Mouse (Mus musculus) heart, embryonic 10.5 days (tissue): ENCODE results near the gene Anp32b. TPM values are rescaled to one million over a fixed set of nuclear protein-coding genes. Genes with fewer than 3 reads are reported as not detected.

Source experiments
- DNase-seq: peaks from one replicate; pipeline ENCODE4 v3.0.0-alpha.2; 2017; ENCODE audit warnings: low spot score
- H3K27ac ChIP-seq: fragments of 300-500 bp; sonication (generic); 2 replicates; pipeline ENCODE4 v1.5.1; 2016; ENCODE audit warnings: mild to moderate bottlenecking
- H3K27me3 ChIP-seq: fragments of 300-500 bp; sonication (generic); 2 replicates; pipeline ENCODE4 v1.6.1; 2016; ENCODE audit warnings: mild to moderate bottlenecking; ENCODE audit not compliant: poor library complexity, insufficient read depth, severe bottlenecking
- H3K36me3 ChIP-seq: fragments of 300-500 bp; sonication (generic); 2 replicates; pipeline ENCODE4 v1.6.1; 2016; ENCODE audit warnings: mild to moderate bottlenecking, moderate library complexity
- H3K4me1 ChIP-seq: fragments of 300-500 bp; sonication (generic); 2 replicates; pipeline ENCODE4 v1.6.1; 2016; ENCODE audit warnings: mild to moderate bottlenecking
- H3K4me3 ChIP-seq: fragments of 300-500 bp; sonication (generic); 2 replicates; pipeline ENCODE4 v1.5.1; 2016; ENCODE audit warnings: mild to moderate bottlenecking, moderate library complexity
- H3K9me3 ChIP-seq: fragments of 300-500 bp; sonication (generic); 2 replicates; pipeline ENCODE4 v1.6.1; 2016; ENCODE audit warnings: mild to moderate bottlenecking, moderate library complexity
- WGBS: fragments of 180-500 bp; shearing (Covaris S2); methylation state at CpG from one replicate; pipeline ENCODE4 v1.1.7; 2016; 5-methylcytosine and 5-hydroxymethylcytosine counted together
- polyA plus RNA-seq: library from polyadenylated mRNA; unstranded; fragments of >200 nt; fragmentation: Nextera tagmentation; extraction: Ambion mirVana; gene quantifications from 2 replicates; pipeline ENCODE4 v1.2.1, GENCODE M21; 2016

Gene Anp32b
- polyA plus RNA-seq, 1 experiment from 2014 or later = 343 TPM

- no peak for DNase-seq
- H3K27ac ChIP-seq = no peak overlapping the region
Observed at GRCm38 (mm10) chr4:46498976-46499375, 48.3 kb downstream of the Anp32b start.

DNA sequence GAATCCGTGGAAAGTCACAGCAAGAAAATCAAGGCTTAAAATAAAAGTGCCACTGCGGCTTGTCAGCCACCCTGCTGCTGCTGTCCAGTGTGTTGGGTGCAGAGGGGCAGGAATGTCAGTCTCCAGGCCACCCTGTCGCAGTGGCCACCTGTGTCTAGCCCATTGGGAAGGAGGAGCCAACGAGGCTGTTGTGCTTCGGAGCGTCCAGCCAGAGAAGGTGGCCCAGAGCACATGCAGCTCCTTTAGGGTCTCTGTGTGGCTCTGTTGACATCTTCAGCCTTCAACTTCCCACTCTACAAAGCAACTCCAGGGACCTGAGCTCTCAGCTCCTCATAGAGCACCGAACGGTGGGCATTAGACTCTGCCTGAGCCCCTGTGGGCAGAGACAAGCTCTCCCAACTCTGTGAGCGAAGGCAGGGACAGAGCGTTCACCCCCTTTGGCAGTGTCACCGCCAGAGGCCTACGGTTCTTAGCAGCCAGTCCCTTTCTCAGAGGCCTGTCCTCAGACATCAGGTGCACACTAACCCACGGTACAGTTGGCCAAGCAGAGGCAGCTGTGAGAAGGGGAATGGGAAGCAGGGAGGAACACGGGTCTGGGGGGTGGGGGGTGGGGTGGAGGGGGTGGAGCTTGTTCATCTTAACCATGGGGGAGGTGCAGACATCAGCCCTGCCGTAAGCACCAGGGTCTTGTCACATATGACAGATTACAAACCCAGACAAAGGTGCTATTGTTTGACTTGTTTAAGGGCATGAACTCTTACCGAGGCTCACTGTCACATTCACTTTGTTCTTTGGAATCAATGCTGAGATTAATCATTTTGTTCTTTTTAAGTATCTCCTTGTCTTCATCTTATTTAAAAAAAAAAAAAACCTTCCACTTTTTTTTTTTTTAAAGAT lies 52.2 kb downstream of the Anp32b start:
- H3K4me1 ChIP-seq = peaks cover 23% of the 10 kb centered on the region
- peaks cover 27% of the 10 kb centered on the region for H3K27me3 ChIP-seq
- peaks cover 54% of the 10 kb centered on the region for H3K36me3 ChIP-seq
- 76% methylated on average over 16 of the region's 16 CpGs for WGBS
- no peak overlapping the region for H3K27ac ChIP-seq
- H3K4me3 ChIP-seq = no peak overlapping the region
- DNase-seq = no peak
- no peaks in the 10 kb centered on the region for H3K9me3 ChIP-seq

More at GRCm38 (mm10) chr4:46498976-46499375, 48.3 kb downstream of the Anp32b start:
- WGBS = 16% methylated on average over 4 of the region's 4 CpGs
- no peak overlapping the region for H3K4me3 ChIP-seq
- H3K9me3 ChIP-seq = no peaks in the 10 kb centered on the region
- peaks cover 12% of the 10 kb centered on the region; the same call in 1 of the 2 replicates for H3K4me1 ChIP-seq
- peaks cover 74% of the 10 kb centered on the region for H3K36me3 ChIP-seq
- no peaks in the 10 kb centered on the region for H3K27me3 ChIP-seq

DNA sequence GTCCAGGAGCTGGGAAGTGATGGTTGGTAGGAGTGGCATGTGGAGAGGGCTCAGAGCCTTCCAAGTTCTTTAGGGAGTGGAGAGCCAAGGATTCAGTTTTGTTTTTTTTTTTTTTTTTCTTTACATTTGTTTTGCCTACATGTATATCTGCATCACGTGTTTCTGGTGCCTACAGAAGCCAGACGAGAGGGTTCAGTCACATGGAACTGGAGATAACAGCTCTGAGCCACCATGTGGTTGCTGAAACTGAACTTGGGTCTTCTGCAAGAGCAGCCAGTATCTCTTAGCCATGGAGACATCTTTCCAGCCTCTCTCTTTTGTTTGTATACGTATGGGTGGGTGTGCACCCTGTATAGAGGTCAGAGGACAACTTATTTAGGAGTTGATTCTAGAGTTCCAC lies 53.2 kb downstream of the Anp32b start:
- no peak overlapping the region for H3K4me3 ChIP-seq
- peaks cover 27% of the 10 kb centered on the region for H3K27me3 ChIP-seq
- peaks cover 54% of the 10 kb centered on the region for H3K36me3 ChIP-seq
- H3K4me1 ChIP-seq = peaks cover 17% of the 10 kb centered on the region
- no peak overlapping the region for H3K27ac ChIP-seq
- DNase-seq = no peak
- 60% methylated on average over 3 of the region's 3 CpGs for WGBS
- H3K9me3 ChIP-seq = no peaks in the 10 kb centered on the region

DNA sequence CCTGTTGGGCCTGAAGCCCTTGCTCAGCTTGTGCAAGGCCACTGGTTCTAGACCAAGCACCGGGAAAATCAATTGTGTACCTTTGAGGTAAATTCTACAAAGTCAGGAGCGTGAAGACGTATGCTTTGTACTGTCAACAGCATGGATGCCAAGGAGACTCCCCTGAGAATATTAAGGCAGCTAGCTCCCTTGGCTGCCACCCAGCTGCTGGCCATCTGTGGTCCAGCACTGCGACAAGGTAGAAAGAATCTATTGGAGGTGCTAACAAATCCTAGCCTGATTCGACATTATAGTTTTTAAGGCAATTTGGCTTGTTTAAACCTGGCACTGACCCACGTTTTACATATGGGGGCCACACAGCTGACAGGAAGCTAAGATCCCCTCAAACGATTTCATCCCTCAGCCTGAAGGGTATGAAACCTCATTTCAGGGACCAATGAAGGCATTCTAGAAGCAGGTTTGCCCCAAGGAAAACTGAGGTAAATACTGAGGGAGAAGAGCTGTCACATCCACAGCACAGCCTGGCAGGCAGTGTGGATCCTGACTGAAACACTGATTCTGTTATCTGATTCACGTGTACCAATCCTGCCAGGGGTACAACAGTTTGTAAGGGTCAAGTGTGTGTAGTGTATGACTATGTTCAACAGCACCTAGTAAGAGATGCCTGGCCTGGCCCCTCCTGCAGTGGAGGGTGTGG lies 54.8 kb downstream of the Anp32b start:
- no peak overlapping the region for H3K27ac ChIP-seq
- peaks cover 39% of the 10 kb centered on the region for H3K36me3 ChIP-seq
- 71% methylated on average over 8 of the region's 8 CpGs for WGBS
- DNase-seq = no peak
- peaks cover 17% of the 10 kb centered on the region for H3K4me1 ChIP-seq
- H3K9me3 ChIP-seq = 0 out of 2 replicates have a peak, but pooled peaks cover 2% of the 10 kb centered on the region
- H3K4me3 ChIP-seq = no peak overlapping the region
- peaks cover 27% of the 10 kb centered on the region for H3K27me3 ChIP-seq

- WGBS = under 1% methylated on average over 92 of the region's 94 CpGs
Observed at GRCm38 (mm10) chr4:46506801-46507610, 56.3 kb downstream of the Anp32b start.

GRCm38 (mm10) chr4:46507736-46508460 lies 57.2 kb downstream of the Anp32b start:
- Histone ChIP-seq H3K4me1 (peaks cover 12% of the 10 kb centered on the region), H3K27me3 (peaks cover 27% of the 10 kb centered on the region), H3K27ac (no peak overlapping the region), H3K9me3 (0 out of 2 replicates have a peak, but pooled peaks cover 6% of the 10 kb centered on the region), H3K36me3 (peaks cover 15% of the 10 kb centered on the region), H3K4me3 (peak overlapping the region; percentile 74)
- no peak for DNase-seq
- WGBS = 11% methylated on average over 16 of the region's 16 CpGs

More at GRCm38 (mm10) chr4:46506801-46507610, 56.3 kb downstream of the Anp32b start:
- H3K27ac ChIP-seq = peak overlapping the region; percentile 79
- peaks cover 27% of the 10 kb centered on the region for H3K27me3 ChIP-seq
- DNase-seq = peak; percentile 98
- peak overlapping the region; percentile 74 for H3K4me3 ChIP-seq
- peaks cover 24% of the 10 kb centered on the region for H3K36me3 ChIP-seq
- H3K4me1 ChIP-seq = peaks cover 17% of the 10 kb centered on the region
- H3K9me3 ChIP-seq = 0 out of 2 replicates have a peak, but pooled peaks cover 6% of the 10 kb centered on the region

- Histone ChIP-seq H3K4me1 (peaks cover 23% of the 10 kb centered on the region), H3K27ac (no peak overlapping the region), H3K36me3 (no peaks in the 10 kb centered on the region), H3K9me3 (peaks cover 4% of the 10 kb centered on the region), H3K4me3 (no peak overlapping the region), H3K27me3 (peaks cover 35% of the 10 kb centered on the region; the same call in 1 of the 2 replicates)
- WGBS = 34% methylated on average over 2 of the region's 2 CpGs
- DNase-seq = peak; percentile 83
Observed at GRCm38 (mm10) chr4:46520491-46520890, 69.8 kb downstream of the Anp32b start.

DNA sequence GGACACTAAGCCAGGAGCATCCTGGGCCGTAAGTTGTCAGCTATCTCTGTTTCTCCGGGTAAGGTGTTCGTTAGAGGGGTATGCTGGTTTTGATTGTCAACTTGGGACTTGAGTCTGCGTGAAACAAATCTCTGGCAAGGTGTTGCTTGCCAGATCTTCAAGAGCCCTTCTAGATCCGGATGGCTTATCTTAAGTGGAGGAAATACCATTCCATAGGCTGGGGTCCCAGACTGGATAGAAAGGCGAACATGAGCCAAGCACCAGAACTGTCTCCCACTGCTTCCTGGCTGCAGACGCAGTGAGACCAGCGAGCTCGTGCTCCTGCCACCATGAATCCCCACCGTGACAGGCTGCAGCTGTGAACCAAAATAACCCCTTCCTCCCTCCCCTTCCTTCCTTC lies 70.8 kb downstream of the Anp32b start:
- no peak for DNase-seq
- H3K36me3 ChIP-seq = no peaks in the 10 kb centered on the region
- H3K27me3 ChIP-seq = peaks cover 35% of the 10 kb centered on the region; the same call in 1 of the 2 replicates
- peaks cover 23% of the 10 kb centered on the region for H3K4me1 ChIP-seq
- H3K4me3 ChIP-seq = no peak overlapping the region
- 56% methylated on average over 10 of the region's 10 CpGs for WGBS
- H3K27ac ChIP-seq = no peak overlapping the region
- peaks cover 4% of the 10 kb centered on the region for H3K9me3 ChIP-seq

Other genes starting within 250 kb of the Anp32b start
- 0.23 and 1.6 TPM in 2 replicates for gene Foxe1, start 107.3 kb upstream of the Anp32b start, polyA plus RNA-seq
- 10.3 and 11.6 TPM in 2 replicates for gene Trmo, start 61.5 kb upstream of the Anp32b start, polyA plus RNA-seq
- gene Hemgn, start 37.4 kb upstream of the Anp32b start, polyA plus RNA-seq = 35.8 and 50.0 TPM in 2 replicates
- gene Nans, start 38.3 kb downstream of the Anp32b start, polyA plus RNA-seq = 78.3 and 89.1 TPM in 2 replicates
- gene Trim14, start 85.2 kb downstream of the Anp32b start, polyA plus RNA-seq = 0.86 and 2.4 TPM in 2 replicates
- 0.89 and 1.4 TPM in 2 replicates for gene Coro2a, start 151.3 kb downstream of the Anp32b start, polyA plus RNA-seq
- gene Tbc1d2, start 199.3 kb downstream of the Anp32b start, polyA plus RNA-seq = 0.55 and 0.98 TPM in 2 replicates